Mouse (Mus musculus) liver, embryonic 12.5 days (tissue): ENCODE measurements at regions not wholly inside any gene's neighbourhood (a gene's known extent, or its start where the extent isn't known, plus 50 kb on each side); places are given as distances from the start of the nearest gene placed in this dataset.

ENCODE experiments used
- ATAC-seq: fragments of 200-750 bp; cut with Nextera tagmentation; 2 replicates; pipeline ENCODE4 v1.8.0; 2017; ENCODE audit warnings: moderate number of reproducible peaks, mild to moderate bottlenecking, moderate library complexity
- H3K27ac ChIP-seq: fragments of 300-500 bp; sonication (generic); 2 replicates; pipeline ENCODE4 v1.5.1; 2016; ENCODE audit warnings: mild to moderate bottlenecking
- H3K27me3 ChIP-seq: fragments of 300-500 bp; sonication (generic); replicated peaks from 2 replicates; pipeline ENCODE4 v1.6.1; 2016; ENCODE audit warnings: mild to moderate bottlenecking, moderate library complexity
- H3K36me3 ChIP-seq: fragments of 300-500 bp; sonication (generic); 2 replicates; pipeline ENCODE4 v1.6.1; 2016; ENCODE audit warnings: mild to moderate bottlenecking, moderate library complexity
- H3K4me1 ChIP-seq: fragments of 300-500 bp; sonication (generic); 2 replicates; pipeline ENCODE4 v1.6.1; 2016
- H3K4me2 ChIP-seq: fragments of 300-500 bp; sonication (generic); 2 replicates; pipeline ENCODE4 v1.6.1; 2016; ENCODE audit warnings: mild to moderate bottlenecking, moderate library complexity
- H3K4me3 ChIP-seq: fragments of 300-500 bp; sonication (generic); 2 replicates; pipeline ENCODE4 v1.5.1; 2016; ENCODE audit warnings: mild to moderate bottlenecking, moderate library complexity
- H3K9ac ChIP-seq: fragments of 300-500 bp; sonication (generic); 2 replicates; pipeline ENCODE4 v1.6.1; 2016; ENCODE audit warnings: mild to moderate bottlenecking, moderate library complexity
- H3K9me3 ChIP-seq: fragments of 300-500 bp; sonication (generic); replicated peaks from 2 replicates; pipeline ENCODE4 v1.6.1; 2016; ENCODE audit warnings: mild to moderate bottlenecking, moderate library complexity
- WGBS: fragments of 180-500 bp; shearing (Covaris S2); methylation state at CpG from one replicate; pipeline ENCODE4 v1.1.7; 2016; ENCODE audit not compliant: insufficient replicate concordance; 5-methylcytosine and 5-hydroxymethylcytosine counted together

- Histone ChIP-seq H3K27me3 (no peaks in the 10 kb centered on the region), H3K4me3 (no peak overlapping the region), H3K9me3 (no peaks in the 10 kb centered on the region), H3K4me2 (no peak overlapping the region), H3K27ac (no peak overlapping the region), H3K9ac (no peak overlapping the region), H3K4me1 (no peaks in the 10 kb centered on the region), H3K36me3 (no peaks in the 10 kb centered on the region)
- no peak for ATAC-seq
- 58% methylated on average over 1 of the region's 1 CpGs for WGBS
These were observed 366.3 kb downstream of the Fat4 start for GRCm38 (mm10) chr3:39253076-39253475.

- Histone ChIP-seq H3K27me3 (no peaks in the 10 kb centered on the region), H3K4me3 (no peak overlapping the region), H3K27ac (no peak overlapping the region), H3K9ac (no peak overlapping the region), H3K36me3 (no peaks in the 10 kb centered on the region), H3K4me2 (no peak overlapping the region), H3K9me3 (no peaks in the 10 kb centered on the region), H3K4me1 (no peaks in the 10 kb centered on the region)
- 64% methylated on average over 2 of the region's 2 CpGs for WGBS
- ATAC-seq: no peak
These were observed 378.1 kb downstream of the Fat4 start for GRCm38 (mm10) chr3:39264671-39265430.

DNA sequence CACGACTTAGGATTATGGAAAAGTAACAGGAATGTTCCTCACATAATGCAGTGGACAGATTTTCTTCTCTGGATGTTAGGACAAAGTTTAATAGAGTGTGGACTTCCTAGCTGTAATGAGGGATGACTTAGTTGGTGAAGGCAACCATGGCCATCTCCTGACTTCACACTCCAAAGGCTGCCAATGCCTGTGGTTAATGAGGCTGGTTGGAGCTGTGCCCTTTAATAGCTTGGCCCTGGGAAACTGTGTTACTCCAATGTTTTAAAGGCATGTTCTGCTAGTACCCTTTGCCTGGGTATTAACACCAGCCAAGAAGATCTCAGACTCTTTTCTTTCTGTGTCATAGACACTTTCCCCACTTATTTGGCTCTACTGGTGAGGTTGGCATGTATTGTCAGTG is 378.9 kb downstream of the Fat4 start:
- no peaks in the 10 kb centered on the region for H3K36me3 ChIP-seq
- no peaks in the 10 kb centered on the region for H3K9me3 ChIP-seq
- no peaks in the 10 kb centered on the region for H3K4me1 ChIP-seq
- ATAC-seq: no peak
- no peak overlapping the region for H3K4me3 ChIP-seq
- no peak overlapping the region for H3K9ac ChIP-seq
- 54% methylated on average over 1 of the region's 1 CpGs for WGBS
- no peak overlapping the region for H3K4me2 ChIP-seq
- no peak overlapping the region for H3K27ac ChIP-seq
- H3K27me3 ChIP-seq: no peaks in the 10 kb centered on the region

DNA sequence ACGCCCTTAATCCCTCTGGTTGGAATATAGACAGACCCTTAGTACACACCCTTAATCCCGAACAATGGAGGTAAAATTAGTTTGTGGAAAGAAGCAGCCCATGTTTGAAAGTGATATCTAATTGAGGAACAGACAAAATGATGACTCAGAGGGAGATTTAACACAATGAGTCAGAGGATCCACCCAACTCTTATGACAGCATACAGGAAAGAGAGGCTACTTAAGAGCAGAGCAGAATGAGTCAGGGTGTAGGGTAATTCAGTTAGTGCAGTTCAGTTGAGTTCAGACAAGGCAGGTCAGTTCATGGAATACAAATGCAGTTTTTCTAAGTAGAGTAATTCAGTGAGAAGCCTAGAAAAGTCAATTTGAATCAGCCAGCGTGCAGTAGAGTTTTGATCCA is 382.6 kb downstream of the Fat4 start:
- WGBS: 50% methylated on average over 3 of the region's 3 CpGs
- no peak for ATAC-seq
- Histone ChIP-seq H3K4me2 (no peak overlapping the region), H3K4me1 (no peaks in the 10 kb centered on the region), H3K4me3 (no peak overlapping the region), H3K9me3 (no peaks in the 10 kb centered on the region), H3K9ac (no peak overlapping the region), H3K27ac (no peak overlapping the region), H3K36me3 (no peaks in the 10 kb centered on the region), H3K27me3 (no peaks in the 10 kb centered on the region)

GRCm38 (mm10) chr3:39272616-39273015 is 385.9 kb downstream of the Fat4 start:
- WGBS: 82% methylated on average over 1 of the region's 1 CpGs
- Histone ChIP-seq H3K27ac (no peak overlapping the region), H3K27me3 (no peaks in the 10 kb centered on the region), H3K36me3 (no peaks in the 10 kb centered on the region), H3K4me2 (no peak overlapping the region), H3K4me1 (no peaks in the 10 kb centered on the region), H3K9me3 (no peaks in the 10 kb centered on the region), H3K4me3 (no peak overlapping the region), H3K9ac (no peak overlapping the region)
- ATAC-seq: no peak

DNA sequence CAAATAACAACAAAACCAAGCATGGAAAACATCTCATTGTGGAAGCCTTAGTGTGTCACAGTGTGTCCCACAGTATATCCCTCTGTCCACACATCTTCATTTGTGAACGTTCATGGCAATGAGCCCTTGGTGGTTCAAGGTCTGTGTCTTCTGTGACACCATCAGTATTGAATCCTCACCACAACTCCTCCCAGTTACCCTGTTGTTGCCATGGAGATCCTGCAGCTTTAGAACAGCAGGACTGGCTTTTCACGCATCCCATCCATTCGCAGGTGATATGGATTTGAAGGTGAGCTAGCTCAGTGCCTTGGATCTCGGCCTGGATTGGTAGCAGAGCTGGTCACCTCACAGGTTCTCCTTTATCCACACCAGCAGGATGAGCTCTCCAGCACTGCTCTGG is 390.2 kb downstream of the Fat4 start:
- Histone ChIP-seq H3K4me1 (no peaks in the 10 kb centered on the region), H3K36me3 (no peaks in the 10 kb centered on the region), H3K4me3 (no peak overlapping the region), H3K27ac (no peak overlapping the region), H3K4me2 (no peak overlapping the region), H3K27me3 (no peaks in the 10 kb centered on the region), H3K9ac (no peak overlapping the region), H3K9me3 (no peaks in the 10 kb centered on the region)
- ATAC-seq: no peak
- 70% methylated on average over 4 of the region's 4 CpGs for WGBS

DNA sequence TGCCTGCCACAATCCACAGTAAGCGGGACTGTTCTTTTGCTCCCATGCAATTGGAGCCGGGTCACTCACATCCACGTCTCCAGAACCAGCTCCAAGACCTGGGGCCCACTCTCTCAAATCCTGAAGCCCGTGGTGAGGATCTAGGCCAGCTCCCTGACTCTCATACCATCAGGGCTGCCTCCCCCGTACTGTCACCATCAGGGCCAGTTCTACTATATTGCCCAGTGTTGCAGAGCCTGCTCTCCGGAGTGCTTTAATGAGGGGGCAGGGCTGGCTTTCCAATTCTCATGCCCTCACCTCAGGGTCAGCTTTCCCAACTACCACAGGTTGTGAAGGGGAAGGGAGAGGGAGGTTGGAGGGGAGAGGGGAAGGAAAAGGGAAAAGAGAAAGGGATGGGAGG is 390.6 kb downstream of the Fat4 start:
- no peak for ATAC-seq
- Histone ChIP-seq H3K4me1 (no peaks in the 10 kb centered on the region), H3K4me3 (no peak overlapping the region), H3K27me3 (no peaks in the 10 kb centered on the region), H3K36me3 (no peaks in the 10 kb centered on the region), H3K27ac (no peak overlapping the region), H3K9me3 (no peaks in the 10 kb centered on the region), H3K9ac (no peak overlapping the region), H3K4me2 (no peak overlapping the region)
- 58% methylated on average over 6 of the region's 6 CpGs for WGBS

- WGBS: 21% methylated on average over 3 of the region's 3 CpGs
- no peaks in the 10 kb centered on the region for H3K9me3 ChIP-seq
- H3K27me3 ChIP-seq: no peaks in the 10 kb centered on the region
- H3K36me3 ChIP-seq: no peaks in the 10 kb centered on the region
- no peak for ATAC-seq
- no peak overlapping the region for H3K4me3 ChIP-seq
- H3K4me2 ChIP-seq: no peak overlapping the region
- H3K4me1 ChIP-seq: peaks cover 6% of the 10 kb centered on the region; the same call in 1 of the 2 replicates
- H3K27ac ChIP-seq: no peak overlapping the region
- H3K9ac ChIP-seq: no peak overlapping the region
These were observed 408.5 kb downstream of the Fat4 start for GRCm38 (mm10) chr3:39295255-39295654.

- Histone ChIP-seq H3K27ac (no peak overlapping the region), H3K4me1 (peaks cover 6% of the 10 kb centered on the region; the same call in 1 of the 2 replicates), H3K9ac (no peak overlapping the region), H3K4me2 (no peak overlapping the region), H3K9me3 (no peaks in the 10 kb centered on the region), H3K27me3 (no peaks in the 10 kb centered on the region), H3K4me3 (no peak overlapping the region), H3K36me3 (no peaks in the 10 kb centered on the region)
- no peak for ATAC-seq
- WGBS: 64% methylated on average over 4 of the region's 4 CpGs
These were observed 409.5 kb downstream of the Fat4 start for GRCm38 (mm10) chr3:39296257-39296656.

DNA sequence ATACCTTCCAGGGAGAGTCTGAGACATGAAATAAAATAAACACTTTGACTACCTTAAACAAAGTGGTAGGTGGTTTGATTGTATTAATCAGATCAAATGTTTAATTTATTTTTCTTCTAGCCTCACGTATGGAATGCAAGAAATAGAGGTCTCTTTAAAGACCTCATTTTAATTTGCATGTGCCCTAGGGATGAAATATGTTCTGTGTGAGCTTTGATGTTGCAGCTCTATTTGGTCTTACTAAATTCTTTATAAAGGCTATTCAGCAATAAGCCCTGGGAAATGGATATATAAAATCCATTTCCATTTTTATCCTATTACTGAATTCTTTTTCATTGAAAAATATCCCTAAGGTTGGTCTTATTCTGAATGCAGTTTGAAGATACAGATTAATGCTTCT is 422.7 kb downstream of the Fat4 start:
- Histone ChIP-seq H3K27ac (no peak overlapping the region), H3K9ac (no peak overlapping the region), H3K4me1 (no peaks in the 10 kb centered on the region), H3K9me3 (no peaks in the 10 kb centered on the region), H3K4me2 (no peak overlapping the region), H3K36me3 (no peaks in the 10 kb centered on the region), H3K27me3 (no peaks in the 10 kb centered on the region), H3K4me3 (no peak overlapping the region)
- no peak for ATAC-seq
- WGBS: 60% methylated on average over 1 of the region's 1 CpGs

GRCm38 (mm10) chr3:39313563-39313962 is 426.8 kb downstream of the Fat4 start:
- H3K27me3 ChIP-seq: no peaks in the 10 kb centered on the region
- 80% methylated on average over 4 of the region's 4 CpGs for WGBS
- H3K4me3 ChIP-seq: no peak overlapping the region
- no peaks in the 10 kb centered on the region for H3K4me1 ChIP-seq
- no peak overlapping the region for H3K4me2 ChIP-seq
- H3K36me3 ChIP-seq: no peaks in the 10 kb centered on the region
- H3K9me3 ChIP-seq: no peaks in the 10 kb centered on the region
- no peak for ATAC-seq
- no peak overlapping the region for H3K27ac ChIP-seq
- H3K9ac ChIP-seq: no peak overlapping the region

- no peak overlapping the region for H3K27ac ChIP-seq
- no peak for ATAC-seq
- H3K9ac ChIP-seq: no peak overlapping the region
These were observed 434.1 kb downstream of the Fat4 start for GRCm38 (mm10) chr3:39320851-39321250.

GRCm38 (mm10) chr3:39322225-39322624 is 435.5 kb downstream of the Fat4 start:
- Histone ChIP-seq H3K36me3 (no peaks in the 10 kb centered on the region), H3K4me1 (no peaks in the 10 kb centered on the region), H3K4me2 (no peak overlapping the region), H3K4me3 (no peak overlapping the region), H3K9ac (no peak overlapping the region), H3K9me3 (no peaks in the 10 kb centered on the region), H3K27me3 (no peaks in the 10 kb centered on the region), H3K27ac (no peak overlapping the region)
- no peak for ATAC-seq
- 60% methylated on average over 5 of the region's 5 CpGs for WGBS

More at GRCm38 (mm10) chr3:39320851-39321250, 434.1 kb downstream of the Fat4 start:
- no peaks in the 10 kb centered on the region for H3K36me3 ChIP-seq
- H3K9me3 ChIP-seq: no peaks in the 10 kb centered on the region
- H3K4me1 ChIP-seq: no peaks in the 10 kb centered on the region
- WGBS: 73% methylated on average over 7 of the region's 7 CpGs
- H3K4me2 ChIP-seq: no peak overlapping the region
- H3K4me3 ChIP-seq: no peak overlapping the region
- no peaks in the 10 kb centered on the region for H3K27me3 ChIP-seq
